Mouse (Mus musculus) right cerebral cortex, adult 18-20 months (tissue): ENCODE data around the gene Exoc7.

Source experiments
- DNase-seq: peaks from one replicate; pipeline ENCODE4 v3.0.0; 2022; ENCODE audit warnings: mixed read lengths

The Exoc7 gene

GRCm38 (mm10) chr11:116307019-116307725, at the start of gene Exoc7:
Gene Exoc7 (minus strand): TSS chr11:116307233.
- no peak for DNase-seq

- no peak for DNase-seq
Measured at GRCm38 (mm10) chr11:116354521-116354920, 47.5 kb upstream of the Exoc7 start.

GRCm38 (mm10) chr11:116353535-116353934, 46.5 kb upstream of the Exoc7 start:
- no peak for DNase-seq

GRCm38 (mm10) chr11:116351294-116351693, 44.3 kb upstream of the Exoc7 start:
- DNase-seq = no peak

GRCm38 (mm10) chr11:116347955-116348354, 40.9 kb upstream of the Exoc7 start:
- no peak for DNase-seq

- no peak for DNase-seq
Measured at GRCm38 (mm10) chr11:116347012-116347411, 40.0 kb upstream of the Exoc7 start.

GRCm38 (mm10) chr11:116342069-116342791, 35.2 kb upstream of the Exoc7 start:
- DNase-seq = no peak

- DNase-seq = no peak
Measured at GRCm38 (mm10) chr11:116337531-116337930, 30.5 kb upstream of the Exoc7 start.

- no peak for DNase-seq
Measured at GRCm38 (mm10) chr11:116337000-116337399, 30.0 kb upstream of the Exoc7 start.

GRCm38 (mm10) chr11:116336393-116336792, 29.4 kb upstream of the Exoc7 start:
- no peak for DNase-seq

GRCm38 (mm10) chr11:116335244-116336036, 28.4 kb upstream of the Exoc7 start, which contains the start of gene Foxj1:
Gene Foxj1 (minus strand): TSS chr11:116335399.
- DNase-seq = peak; percentile 96

GRCm38 (mm10) chr11:116334417-116334782, 27.4 kb upstream of the Exoc7 start:
- no peak for DNase-seq

GRCm38 (mm10) chr11:116333526-116334416, 26.7 kb upstream of the Exoc7 start:
- no peak for DNase-seq

GRCm38 (mm10) chr11:116332983-116333270, 25.9 kb upstream of the Exoc7 start:
- no peak for DNase-seq

GRCm38 (mm10) chr11:116332232-116332982, 25.4 kb upstream of the Exoc7 start:
- DNase-seq = peak; percentile 58

- no peak for DNase-seq
Measured at GRCm38 (mm10) chr11:116330211-116330518, 23.1 kb upstream of the Exoc7 start.

- no peak for DNase-seq
Measured at GRCm38 (mm10) chr11:116329314-116330210, 22.5 kb upstream of the Exoc7 start.

GRCm38 (mm10) chr11:116326963-116327603, 20.1 kb upstream of the Exoc7 start:
- DNase-seq = no peak

GRCm38 (mm10) chr11:116318719-116319659, 12.0 kb upstream of the Exoc7 start:
- DNase-seq = peak; percentile 80
